Mouse (Mus musculus) spleen, adult 2 months (tissue): Measurements from ENCODE around the gene Ajap1.

Source experiments
- CTCF ChIP-seq: fragments of 200-500 bp; IDR thresholded peaks from 2 replicates; pipeline ENCODE4 v1.5.1; 2011; ENCODE audit warnings: mild to moderate bottlenecking, inconsistent platforms; ENCODE audit not compliant: insufficient read depth, insufficient read length, insufficient replicate concordance; ENCODE audit errors: extremely low read depth
- POLR2A ChIP-seq: fragments of 200-500 bp; IDR thresholded peaks from 2 replicates; pipeline ENCODE4 v1.6.1; 2011; ENCODE audit warnings: low read depth, low read length, inconsistent platforms

- TF ChIP-seq POLR2A (no peak), CTCF (no peak)
Measured at GRCm38 (mm10) chr4:153416111-153416510, 66.5 kb downstream of the Ajap1 start.
